Mouse (Mus musculus) lung, postnatal 14 days (tissue): ENCODE measurements at regions not wholly inside any gene's neighbourhood (a gene's known extent, or its start where the extent isn't known, plus 50 kb on each side); places are given as distances from the start of the nearest gene placed in this dataset.

Source experiments
- DNase-seq: peaks from one replicate; pipeline ENCODE4 v3.0.0; 2021

DNA sequence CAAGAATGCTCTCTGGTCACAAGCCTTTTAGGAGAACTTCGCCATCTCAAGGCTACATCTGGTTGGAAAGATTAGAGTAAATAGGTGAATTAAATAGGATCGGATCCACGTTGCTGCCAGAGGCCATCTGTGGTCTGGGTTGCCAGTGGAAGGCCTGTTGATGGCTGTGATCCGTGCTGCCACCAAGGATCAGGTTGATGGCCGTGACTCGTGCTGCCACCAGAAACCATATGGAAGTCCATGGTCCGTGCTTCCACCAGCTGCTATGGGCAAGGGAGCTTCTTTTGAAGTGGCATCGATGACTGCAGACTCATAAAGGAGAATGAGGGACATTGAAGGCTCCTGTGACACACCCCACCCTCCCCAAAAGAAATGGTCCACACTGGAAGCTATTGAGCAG is 79.6 kb downstream of the Atp1a1 start:
- DNase-seq = no peak

DNA sequence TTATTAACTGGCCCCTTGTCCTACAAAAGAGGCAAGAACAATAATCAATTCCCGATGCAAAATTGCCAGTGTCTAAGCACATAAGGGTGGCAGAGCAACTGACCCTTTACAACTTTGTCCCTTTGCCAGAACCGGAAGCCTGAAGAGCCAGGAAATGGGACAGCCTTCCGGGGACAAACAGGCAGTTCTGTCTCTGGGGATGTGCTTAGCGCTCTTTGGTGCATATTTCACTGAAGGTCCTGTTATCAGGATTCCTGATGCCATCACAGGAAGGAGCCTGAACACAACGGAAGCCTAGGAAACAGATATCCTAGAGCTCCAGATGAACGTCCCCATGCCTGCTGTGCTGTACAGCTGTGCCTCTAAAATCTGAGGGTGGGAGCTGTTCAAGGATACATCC is 80.0 kb downstream of the Atp1a1 start:
- peak; percentile 53 for DNase-seq

DNA sequence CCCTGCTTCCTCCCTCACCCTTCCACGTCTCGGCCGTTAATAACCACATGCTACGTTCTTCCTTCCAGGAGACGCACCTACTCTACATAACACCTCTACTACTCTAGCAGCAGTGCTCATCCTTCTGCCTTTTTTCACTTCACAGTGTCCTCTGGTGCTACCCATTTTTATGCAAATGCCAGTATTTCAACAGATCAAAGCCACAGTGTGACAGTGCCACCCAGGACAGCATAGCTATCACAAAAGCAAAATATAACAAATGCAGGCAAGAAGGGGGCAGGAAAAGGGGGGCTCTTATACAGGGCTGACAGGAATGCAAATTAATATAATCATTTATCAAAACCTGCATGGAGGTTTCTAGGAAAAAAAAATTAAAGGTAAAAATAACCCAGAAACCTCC is 81.2 kb downstream of the Atp1a1 start:
- no peak for DNase-seq

DNA sequence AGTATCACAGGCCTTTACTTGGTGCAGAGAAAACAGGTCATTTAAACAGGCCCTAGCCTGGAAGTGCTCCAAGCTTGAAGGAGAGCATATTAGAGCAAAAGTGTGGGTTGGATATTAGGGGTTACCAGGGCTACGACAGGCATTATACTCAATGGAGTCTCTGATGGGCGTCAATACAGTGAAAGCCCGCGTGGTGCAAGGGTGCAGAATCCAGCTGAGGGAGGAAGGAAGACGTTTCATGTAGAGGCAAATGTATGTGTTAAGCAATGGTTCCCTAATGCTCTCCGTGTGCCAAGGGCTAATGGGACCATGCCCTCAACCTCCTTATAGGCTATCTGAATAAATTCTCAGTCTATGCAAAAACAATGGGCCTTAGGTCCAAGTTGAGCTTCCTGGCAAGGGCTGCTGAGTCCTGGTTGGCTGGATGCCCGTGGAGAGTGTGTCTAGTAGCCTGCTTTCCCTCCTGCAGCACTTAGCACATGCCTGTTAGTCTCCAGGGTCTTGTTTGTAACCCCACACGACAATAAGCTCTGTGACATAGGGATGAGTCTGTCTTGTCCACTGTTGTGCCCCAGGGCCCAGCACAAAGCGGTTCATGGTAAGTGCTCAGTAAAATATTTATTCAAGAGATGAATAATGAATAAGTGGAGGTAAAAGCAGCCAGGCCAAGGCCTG is 82.1 kb downstream of the Atp1a1 start:
- peak; percentile 74 for DNase-seq

DNA sequence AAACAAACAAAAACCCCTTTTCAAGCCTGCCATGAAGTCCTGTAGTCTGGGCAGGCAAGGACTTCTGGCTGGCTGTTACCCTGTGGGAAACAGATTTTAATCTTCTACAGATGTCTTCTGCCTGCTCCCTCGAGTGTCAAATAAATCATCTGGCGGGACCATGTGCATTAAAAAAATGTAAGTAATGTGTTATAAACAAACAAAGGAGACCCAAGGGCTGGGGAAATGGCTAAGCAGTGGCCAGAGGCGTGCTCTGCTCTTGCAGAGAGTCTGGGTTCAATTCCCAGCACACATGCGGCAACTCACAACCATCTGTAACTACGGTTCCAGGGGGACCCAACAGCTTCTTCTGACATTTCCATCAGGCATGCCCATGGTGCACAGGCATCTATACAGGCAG is 83.3 kb downstream of the Atp1a1 start:
- no peak for DNase-seq

DNA sequence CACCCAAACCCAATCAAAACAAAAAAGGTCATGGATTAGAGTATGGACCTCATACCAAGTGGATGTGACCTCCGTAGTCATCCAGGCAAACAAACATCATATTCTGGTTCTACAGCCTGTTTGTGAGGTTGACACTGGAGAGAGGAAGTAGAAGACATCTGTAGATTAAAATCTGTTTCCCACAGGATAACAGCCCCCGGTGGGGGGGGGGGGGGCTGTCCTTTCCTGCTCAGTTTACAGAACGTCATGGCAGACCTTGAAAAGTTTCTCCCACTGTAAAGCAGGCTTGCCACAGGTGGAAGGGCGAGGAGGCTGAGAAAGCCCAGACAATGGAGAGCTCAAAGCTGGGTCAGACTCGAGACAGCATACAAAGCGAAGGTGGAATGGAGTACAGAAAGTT is 84.4 kb downstream of the Atp1a1 start:
- no peak for DNase-seq

DNA sequence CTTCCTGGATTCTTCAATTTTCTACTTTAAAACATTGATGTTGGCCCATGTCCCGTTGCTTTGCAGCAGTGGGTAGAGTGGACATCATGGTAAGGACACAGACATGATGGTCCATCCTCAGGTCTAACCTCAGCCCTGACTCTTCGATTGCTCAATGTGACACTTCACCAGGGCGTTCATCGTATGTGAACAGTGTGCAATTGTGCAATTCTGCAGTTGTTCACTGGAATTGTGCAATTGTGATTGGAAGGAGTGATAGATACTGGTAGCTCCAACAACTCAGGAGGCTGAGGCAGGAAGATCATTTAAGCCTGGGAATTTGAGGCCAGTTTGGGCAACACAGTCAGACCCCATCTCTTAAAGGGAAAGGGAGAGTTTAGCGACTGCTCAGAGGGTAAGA is 84.9 kb downstream of the Atp1a1 start:
- DNase-seq = no peak

DNA sequence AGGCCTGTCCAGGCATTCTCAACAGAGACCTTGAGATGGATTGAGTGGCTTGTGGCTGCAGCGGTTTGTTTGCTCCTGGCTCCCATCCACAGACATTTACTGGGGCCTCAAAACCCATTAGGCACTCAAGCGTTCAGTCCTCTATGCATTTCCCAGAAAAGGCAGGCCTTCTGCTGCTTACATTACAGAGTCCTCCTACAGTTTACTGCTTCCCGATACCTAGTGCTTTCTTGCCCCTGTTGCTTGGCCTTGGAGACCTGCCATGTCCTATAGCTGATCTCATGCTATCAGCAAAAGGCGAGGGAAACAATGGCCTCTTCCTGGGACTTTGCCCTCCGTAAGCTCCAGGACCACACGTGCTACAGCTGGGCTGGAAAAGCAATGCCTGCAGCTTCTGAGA is 85.7 kb downstream of the Atp1a1 start:
- peak; percentile 18 for DNase-seq

DNA sequence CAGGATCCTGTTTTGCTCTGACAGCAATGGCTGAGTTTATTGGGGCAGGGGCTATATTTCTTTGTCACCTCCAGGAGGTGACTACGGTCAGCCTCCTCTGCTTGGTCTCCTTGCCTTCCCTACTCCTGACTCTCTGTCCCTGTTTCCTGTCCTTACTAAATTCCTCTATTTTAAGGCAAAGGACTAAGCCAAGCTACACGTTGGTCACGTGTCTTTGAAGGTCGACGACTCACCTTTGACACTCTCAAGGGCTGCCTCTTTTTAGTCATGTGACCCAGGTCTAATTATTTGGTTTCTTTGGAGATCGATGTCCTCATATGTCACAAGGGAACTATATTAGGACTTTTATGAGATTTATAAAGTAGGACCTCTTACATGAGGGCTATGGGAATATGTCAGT is 86.9 kb downstream of the Atp1a1 start:
- DNase-seq = no peak

DNA sequence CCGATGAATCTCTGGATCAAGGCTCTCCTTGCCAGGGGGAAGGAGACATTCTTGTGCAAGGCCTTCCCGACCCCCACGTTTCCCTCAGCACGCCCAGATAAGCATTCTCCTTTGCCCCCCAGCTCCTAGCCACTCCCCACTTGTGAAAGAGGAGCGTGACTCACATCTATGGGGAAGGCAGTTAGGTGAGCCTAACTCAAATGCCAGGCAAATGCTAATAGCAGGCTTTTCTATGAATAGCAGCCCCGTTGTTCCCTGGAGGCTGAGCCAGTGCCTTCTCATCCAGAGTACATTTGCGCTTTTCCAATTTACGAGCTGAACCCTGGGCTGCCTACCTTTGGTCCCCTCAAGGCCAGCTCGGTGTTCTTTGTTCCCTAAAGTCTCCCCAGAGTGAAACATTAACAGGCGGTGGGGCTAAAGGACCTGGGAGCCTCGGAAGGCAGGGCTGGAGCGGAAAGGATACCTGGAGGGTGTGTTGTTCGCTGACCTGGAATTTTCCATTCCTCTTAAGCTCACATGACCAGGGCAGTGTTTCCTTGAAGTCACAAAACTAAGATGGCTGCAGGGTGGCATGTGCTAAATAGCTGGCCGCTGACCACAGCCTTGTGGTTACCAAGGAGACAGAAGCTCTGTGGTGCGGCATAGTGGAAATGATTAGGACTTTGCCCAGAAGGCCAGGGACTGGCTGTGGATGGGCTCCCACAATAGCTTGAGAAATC is 87.5 kb downstream of the Atp1a1 start:
- no peak for DNase-seq

DNA sequence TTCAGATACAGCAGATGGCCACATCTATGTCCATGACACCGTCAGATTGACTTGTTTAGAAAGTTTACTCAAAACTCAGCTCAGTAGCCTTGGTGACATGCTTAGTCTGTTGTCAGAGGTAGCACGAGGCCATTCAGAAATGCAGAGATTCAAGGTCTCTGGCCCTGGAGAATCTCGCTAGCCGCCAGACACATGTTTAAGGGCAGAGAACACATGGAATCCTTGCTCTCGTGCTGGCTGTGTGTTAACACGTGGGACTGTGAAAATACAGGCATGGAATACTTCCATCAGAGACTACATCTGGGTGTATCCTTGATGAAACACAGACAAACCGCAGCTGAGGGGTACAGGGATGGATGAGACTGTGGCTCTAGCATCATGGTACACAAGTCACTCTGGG is 88.9 kb downstream of the Atp1a1 start:
- DNase-seq = no peak

DNA sequence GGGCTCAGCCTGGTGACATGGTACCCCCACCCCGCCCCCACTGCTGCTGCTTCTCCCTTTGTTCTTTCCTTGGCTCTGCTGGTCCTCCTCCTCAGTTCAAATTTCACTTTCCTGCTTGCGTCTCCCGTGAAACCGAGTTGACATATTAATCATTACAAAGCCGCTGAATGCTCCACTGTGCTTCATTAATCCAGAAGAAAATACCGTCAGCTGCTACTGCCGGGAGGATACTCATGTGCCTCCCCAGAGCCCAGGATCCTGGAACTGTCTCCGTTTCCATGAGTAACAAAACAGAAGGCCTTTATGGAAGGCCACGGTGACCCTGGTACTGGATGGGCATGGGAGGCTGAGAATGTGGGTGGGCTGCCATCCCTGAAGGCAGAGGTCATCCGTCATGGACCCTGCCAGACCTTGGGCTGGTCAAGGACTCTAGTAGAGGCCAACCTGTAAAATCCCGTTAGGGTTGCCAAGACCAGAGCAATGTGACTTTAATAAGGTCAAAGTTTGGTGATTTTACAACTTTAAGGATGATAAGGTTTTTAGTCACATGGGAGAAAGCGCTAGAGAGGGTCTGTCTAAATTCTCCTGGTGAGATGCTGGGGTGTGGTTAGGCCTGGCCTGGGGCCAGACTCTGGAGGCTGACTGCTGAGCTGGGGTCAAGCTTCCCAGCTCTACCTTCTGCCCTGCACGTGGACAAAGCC is 90.7 kb downstream of the Atp1a1 start:
- DNase-seq = no peak
